Mouse (Mus musculus) ES-Bruce4 (cell line): ENCODE measurements around the gene Tnc.

Source experiments
- CTCF ChIP-seq: IDR thresholded peaks from one replicate; pipeline ENCODE4 v1.8.1; 2011; ENCODE audit warnings: low read depth, low read length
- EP300 ChIP-seq: IDR thresholded peaks from 2 replicates; pipeline ENCODE4 v1.6.1; 2011; ENCODE audit warnings: low read depth, low read length; ENCODE audit not compliant: insufficient read depth
- POLR2A ChIP-seq: IDR thresholded peaks from one replicate; pipeline ENCODE4 v1.8.1; 2011; ENCODE audit warnings: low read length; ENCODE audit not compliant: insufficient read depth

- TF ChIP-seq POLR2A (no peak), CTCF (no peak), EP300 (no peak)
Measured at GRCm38 (mm10) chr4:63979635-63980034, 67.2 kb downstream of the Tnc start.
